Mouse (Mus musculus) liver (tissue): Measurements from ENCODE around the gene Trim65.

Experiments used
- DNase-seq: peaks from one replicate; pipeline ENCODE4 v3.0.0-alpha.2; 2020; ENCODE audit warnings: mixed read lengths

The Trim65 gene

DNA sequence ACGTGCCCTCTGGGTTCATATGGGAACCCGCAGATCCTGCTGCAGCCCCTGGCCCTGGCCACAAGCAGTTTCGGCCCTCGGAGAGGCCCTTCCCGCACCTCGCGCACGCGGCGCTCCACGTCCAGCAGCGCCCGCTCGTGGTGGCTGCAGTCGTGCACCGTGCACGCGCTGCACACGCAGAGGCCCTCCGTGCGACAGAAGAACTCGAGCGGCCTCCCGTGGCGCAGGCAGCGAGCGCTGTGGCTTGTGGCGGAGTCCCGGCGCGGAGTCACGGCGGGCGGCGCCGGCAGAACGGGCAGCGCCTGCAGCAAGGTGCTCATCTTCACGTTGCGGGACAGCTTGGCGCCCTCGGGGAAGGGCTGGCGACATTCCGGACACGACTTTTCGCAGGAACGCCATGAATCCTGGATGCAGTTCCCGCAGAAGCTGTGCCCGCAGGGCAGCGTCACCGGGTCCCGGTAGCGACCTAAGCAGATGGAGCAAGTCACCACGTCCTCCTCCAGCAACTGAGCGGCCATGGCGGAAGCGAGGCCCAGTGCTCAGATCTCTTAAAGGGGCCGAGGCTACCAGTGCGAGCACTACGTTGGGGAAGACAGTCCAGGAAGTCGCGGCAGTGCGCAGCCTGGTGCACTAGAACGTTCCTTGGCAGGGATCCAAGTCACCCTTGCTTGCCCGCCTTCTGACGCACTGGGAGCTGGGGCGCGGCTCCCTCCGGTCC, at the start of gene Trim65:
Trim65 (minus strand) TSS at position 641 of the 718 bp plus-strand sequence.
- peak; percentile 87 for DNase-seq

DNA sequence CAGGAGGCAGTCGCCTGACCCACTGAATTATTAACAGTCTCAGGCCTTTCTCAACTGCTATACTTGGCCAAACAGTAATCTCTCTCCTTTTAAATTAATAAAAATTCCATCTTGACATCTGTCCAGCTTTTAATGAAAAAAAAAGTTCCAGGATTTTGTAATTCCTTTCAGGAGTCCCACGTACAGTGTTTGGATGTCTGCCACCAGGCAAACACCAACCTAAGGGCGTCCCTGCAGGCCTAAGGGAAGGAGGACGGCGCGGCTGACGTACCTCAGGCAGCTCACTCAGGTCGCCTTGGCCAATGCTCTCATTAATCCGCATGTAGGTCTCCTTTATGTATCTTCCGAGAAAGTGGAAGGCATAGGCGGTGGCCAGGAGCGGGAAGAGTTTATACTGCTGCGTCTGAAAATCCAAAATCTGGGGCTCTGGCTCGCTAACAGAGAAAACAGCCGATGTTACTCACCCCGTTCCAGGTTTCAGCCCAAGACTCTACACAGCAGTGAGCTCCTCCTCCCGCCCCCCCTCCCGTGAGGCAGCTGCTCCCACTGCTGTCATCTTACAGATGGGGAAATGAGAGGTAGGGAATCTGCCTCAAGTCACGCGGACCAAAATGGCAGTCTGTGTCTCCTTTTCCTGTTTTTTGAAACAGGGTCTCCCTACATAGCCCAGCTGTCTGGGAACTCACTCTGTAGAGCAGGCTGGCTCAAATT, 47.6 kb upstream of the Trim65 start:
- DNase-seq: no peak

DNA sequence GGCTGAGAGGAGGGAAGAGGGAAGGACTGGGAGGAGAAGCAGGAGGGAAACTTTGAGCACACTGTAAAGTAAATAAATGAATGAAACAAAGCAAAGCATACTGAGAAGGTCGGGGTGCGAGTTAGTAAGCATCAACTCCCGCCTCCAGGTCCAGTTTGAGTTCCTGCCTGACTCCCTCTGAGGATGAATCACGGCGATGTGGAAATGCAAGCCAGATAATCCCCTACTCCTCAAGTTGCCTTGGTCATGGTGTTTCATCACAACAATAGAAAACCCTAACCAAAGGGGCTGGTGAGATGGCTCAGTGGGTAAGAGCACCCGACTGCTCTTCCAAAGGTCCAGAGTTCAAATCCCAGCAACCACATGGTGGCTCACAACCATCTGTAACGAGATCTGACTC, 45.1 kb upstream of the Trim65 start:
- DNase-seq: no peak

DNA sequence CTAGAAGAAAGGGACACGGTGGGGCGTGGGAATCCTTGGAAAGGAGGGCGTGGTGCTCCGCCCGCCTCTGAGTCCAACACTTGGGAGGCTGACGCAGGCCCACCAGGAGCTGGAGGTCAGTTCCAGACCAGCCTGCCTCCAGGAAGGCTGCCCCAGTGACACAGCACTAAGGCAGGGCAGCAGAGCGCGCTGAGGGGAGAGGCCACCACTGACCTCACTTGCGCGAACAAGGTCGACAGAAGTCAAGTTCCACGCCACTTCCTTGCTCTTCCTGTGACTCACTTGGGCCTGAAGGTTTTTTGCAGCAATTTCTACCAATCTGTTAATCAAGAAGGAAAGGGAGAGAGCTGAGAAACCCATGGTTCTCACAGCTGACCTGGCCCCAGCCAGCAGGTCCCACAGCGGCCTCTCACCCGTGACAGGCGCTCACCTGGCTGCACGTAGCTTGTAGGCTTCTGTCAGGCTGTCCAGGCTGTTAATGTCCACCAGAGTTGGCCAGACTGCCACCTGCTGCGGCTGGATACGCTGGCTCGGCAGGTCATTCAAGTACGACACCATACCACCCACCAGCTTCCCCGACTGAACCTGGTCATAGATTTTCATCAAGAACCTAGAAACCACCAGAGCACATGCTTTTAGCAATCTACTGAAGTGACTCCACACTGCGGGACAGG, 44.0 kb upstream of the Trim65 start:
- no peak for DNase-seq

DNA sequence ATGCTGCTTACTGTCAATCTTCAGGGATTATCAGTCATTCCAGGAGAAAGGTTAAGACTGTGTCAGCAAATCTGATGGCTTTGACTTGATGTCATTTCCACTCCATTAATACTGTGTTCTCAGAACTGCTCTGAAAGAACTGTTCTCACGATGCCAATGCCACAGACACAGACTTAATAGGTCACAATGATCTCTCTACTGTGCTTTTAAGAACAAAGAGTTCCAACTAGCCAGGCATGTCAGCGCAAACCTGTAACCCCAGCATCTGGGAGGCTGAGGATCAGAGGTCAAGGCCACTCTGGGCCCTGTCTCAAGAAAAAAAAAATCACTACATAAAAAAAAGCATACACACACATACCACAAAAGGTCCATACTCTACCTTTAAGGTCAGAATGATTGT, 41.0 kb upstream of the Trim65 start:
- no peak for DNase-seq

DNA sequence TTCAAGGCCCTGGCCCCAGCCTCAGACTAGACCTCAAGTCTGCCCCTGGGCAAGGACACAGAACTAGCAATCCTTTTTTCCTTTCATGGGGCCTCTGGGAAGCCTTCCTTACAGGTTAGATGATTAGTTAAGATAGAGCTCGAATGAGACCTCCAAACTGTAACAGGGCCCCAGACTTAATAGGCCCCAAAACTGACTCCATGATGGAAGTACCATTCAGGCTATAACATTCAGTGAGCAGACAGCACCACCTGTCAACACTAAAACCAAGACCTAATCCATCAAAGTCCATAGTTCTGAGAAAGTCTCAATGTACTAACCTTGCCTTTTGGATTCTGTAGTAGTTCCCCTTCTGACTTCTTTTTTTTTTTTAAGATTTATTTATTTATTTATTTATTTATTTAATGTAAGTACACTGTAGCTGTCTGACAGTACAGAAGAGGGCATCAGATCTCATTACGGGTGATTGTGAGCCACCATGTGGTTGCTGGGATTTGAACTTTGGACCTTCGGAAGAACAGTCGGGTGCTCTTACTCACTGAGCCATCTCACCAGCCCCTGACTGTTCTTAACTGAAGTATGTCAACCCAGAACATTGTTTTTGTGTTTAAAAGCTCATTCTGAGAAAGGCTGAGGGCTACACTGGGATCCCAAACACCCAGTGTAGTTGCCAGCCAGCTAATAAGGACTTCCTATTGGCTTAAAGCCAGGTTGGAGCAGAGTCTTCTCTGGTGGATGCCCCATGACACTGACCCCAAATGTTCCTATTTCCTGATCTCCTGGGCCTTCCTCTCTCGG, 39.3 kb upstream of the Trim65 start:
- no peak for DNase-seq

DNA sequence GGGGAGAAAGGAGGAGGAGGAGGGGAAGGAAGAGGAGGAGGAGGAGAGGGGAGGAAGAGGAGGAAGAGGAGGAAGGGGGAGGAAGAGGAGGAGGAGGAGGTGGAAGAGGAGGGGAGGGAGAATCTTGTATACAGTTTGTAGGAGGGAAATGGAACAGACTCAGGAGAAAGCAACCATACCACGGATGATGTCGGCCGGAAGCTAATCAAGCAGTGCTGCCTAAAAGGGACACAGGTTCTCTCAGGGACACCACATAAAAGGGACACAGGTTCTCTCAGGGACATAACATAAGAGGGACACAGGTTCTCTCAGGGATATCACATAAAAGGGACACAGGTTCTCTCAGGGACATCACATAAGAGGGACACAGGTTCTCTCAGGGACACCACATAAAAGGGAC, 38.3 kb upstream of the Trim65 start:
- DNase-seq: no peak

DNA sequence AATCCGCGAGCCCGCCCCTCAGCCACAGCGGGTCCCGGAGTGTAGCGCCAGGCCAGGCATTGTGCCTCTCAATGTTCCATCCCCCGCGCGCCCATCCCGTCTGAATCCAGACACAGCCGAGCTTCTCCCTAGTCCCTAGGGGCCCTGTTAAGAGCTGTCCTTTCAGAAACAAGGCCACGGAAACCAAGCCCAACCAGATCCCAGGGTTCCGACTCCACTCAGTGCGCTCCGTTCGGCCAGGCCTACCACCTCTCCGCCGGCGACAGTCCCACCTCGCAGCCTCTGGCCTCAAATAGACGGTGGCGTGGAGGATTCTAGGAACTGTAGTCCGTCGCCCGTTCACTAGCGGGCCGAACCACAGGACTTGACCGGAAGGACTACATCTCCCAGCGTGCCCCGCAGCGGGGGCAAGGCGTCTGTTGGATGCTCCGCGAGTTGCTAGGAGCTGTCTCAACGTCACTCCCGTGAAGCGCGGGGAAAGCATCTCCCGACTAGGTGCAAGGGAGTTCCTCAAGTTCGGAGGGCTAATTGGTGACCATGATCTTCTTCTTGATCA, 37.0 kb upstream of the Trim65 start, which contains the start of gene Fbf1:
Fbf1 (minus strand) TSS at position 283 of the 556 bp plus-strand sequence.
- DNase-seq: peak; percentile 95

DNA sequence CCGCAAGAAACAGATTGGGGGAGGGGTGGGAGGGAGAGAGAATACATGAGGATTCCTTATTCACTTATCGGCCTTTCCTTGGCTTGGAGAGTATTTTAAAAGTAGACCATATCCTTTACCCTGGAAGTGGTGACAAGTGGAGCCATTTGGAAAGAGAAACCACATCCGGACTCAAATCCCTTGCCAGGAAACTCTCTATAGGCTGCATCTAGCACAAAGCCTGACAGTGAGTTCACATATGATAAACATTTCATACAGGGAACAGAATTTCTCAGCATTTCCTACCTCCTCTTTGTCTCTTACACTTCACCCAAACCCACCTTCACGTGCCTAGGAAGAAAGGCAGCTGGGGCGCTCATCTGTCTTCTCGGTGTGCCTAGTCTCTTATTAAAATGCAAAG, 36.3 kb upstream of the Trim65 start:
- DNase-seq: no peak

DNA sequence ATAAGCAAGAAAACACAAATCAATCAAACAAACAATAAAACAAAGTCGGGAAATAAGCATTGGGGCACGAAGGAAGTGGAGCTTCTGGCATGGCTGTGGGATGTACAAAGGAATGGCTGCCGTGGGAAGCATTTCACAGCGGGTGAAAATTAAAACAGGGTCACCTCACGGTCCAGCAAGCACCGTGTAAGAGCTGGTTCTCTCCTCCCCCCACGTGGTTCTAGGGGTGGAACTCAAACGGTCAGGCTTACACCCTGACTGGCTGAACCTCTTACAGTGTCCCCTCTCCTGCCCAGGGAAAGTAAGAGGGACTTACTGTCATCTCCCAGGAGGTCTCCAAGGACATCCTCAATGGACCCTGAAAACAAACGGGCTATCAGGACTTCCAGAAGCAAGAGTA, 32.1 kb upstream of the Trim65 start:
- DNase-seq: no peak

DNA sequence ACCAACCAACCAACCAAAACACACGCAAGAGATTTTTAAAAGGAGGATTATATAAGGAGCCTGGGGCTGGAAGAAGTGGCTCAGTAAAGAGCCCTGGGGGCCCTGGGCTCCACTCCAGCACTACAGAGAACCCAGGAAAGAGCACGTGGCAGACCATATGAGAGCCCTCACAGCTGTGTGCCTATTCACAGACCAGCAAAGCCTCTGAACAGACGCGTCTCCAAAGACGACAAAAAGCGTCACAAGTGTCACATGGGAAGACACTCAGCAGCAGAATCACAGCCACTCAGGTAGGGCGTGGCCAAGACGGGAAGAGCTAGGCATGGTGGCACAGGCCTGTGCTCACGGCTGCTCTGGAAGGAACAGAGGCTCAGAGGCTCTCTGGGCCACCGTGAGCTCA, 31.2 kb upstream of the Trim65 start:
- no peak for DNase-seq

DNA sequence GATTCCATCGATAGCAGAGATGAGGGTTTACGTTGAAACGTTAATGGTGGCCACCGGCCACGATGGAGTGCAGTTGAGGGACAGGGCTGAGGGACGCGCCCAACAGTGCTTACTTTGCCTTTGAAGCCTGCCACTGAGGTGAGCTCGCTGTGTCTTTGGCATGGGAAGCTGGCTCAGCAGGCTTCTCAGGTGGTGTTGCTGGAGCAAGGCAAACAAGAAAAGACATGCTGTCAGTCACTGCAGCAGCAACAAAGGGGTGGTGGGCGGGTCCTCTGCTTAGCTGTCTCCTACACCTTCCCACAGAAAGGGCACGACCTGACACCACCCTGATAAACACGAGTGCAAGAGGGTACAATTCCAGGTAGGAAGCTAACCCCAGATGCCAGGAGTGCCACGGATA, 30.4 kb upstream of the Trim65 start:
- no peak for DNase-seq

DNA sequence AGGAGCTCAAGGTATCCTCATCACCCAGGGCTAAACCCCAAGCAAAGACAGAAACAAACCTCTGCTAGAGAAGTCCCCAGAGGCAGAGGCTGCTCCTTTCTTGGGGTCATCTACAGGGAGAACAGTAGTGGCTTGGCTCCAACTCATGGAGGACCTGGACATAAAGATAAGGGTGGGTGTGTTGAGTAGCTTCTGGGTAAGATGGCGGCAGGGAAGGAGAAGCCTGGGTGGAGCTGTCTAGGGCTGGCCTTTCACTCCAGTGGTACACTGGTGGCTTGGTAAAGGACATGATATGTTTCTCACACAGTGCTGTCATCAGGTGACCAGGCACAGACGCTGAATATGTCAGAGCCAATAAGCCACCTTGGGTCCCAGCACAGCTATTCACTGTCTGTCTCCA, 20.0 kb upstream of the Trim65 start:
- peak; percentile 74 for DNase-seq

DNA sequence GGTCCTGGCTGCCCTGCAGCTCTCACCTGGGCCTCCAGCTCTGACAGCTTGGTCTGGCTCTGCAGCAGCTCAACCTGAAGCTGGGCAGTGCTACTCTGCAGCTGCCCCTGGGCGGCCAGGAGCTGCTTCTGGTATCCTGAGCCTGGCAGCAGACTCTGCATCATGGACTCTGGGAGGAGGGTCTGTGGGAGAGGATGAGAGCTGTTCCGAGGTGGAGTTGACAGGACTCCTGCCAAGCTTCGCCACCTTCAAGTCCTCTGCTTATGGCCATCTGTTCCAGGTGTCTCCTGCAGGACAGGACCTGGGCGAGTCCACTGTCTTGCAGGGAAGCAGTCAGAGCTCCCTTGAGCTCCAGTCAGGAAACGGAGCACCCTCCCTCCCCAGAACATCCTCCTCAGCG, 18.4 kb upstream of the Trim65 start:
- no peak for DNase-seq

DNA sequence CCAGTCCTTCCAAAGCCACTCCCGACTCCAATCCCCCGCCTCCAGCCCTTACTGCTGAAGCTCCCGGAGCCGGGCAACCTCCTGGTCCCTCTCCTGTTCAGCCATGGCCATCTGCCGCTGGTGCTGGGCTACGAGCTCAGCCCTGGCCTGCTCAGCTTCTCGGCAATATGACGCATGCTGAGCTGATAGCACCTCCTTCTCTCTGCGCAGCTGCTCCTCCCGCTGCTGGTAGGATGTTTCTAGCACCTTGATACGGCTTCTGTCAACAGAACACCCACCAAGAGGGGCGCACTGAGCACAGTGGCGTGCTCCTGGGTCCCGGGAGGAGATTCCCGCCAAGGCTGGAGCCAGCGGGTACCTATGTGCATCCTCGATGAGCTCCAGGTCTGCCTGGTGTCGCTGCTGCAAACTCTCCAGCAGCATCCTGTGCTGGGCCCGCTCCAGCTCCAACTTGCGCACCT, 17.9 kb upstream of the Trim65 start:
- no peak for DNase-seq

DNA sequence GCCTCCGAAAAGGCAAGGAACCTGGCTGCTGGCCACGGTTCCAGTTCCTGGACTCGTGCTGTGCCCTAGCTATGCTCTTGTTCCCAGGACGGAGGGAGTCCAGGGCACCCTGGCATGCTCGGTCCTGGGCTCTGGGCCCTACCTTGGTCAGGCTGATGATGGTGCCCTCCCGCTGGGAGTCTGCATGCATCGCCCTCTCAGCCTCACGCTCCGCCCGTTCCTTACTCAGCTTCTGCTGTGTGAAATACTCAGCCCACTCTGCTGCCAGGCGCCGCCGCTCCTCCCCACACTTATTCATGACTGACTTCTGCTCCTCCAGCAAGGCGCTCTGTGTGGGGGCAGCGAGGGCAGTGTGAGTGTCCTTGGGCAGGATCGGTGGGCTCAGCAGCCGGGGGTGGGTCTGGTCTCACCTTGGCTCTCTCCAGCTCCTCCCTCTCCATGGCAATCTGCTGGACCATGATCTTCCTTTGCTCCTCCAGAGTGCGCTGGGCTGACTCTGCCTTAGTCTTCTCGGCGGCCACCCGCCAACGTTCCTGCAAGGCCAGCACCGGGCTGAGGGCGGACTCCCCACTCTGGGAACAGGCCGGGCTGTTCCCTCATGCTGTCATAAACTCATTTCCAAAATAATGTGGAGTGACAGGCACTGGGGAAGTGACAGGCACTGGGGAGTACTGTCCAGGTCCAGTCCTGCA, 15.5 kb upstream of the Trim65 start:
- no peak for DNase-seq

DNA sequence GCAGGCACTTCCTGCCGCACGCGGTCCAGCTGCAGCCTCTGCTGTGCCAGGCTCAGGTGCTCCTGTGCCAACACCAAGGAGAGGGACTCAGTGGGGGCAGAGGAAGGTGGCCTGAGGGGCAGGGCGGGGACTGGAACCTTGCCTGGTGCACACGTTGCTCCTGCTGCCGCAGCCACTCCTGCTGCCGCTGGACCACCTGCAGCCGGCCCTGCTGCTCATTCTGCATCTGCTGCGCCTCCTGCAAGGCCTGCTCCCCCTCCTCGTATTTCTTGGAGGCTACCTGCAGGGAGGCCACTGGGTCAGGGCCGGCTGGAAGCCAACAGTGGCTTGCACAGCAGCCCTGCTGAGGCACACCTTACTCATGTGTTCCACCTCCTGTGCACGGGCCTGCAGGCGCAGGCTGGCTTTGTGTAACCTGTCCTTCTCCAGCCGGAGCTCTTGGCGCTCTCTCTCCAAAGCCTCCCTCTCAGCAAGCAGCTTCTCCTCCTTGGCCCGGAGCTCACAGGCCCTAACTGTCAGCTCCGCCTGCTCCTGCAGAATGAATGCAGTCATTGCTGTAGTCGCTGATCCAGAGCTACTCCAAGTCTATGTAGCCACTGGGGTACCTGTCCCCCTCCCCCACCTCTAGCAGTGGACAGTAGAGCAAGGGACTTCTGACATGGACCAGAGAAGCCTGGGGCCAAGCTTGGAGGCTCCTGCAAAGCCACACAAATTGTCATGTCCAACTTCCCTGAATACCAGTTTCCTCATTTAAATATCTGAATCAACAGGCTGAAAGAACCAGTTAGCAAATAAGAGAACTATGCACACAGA, 14.8 kb upstream of the Trim65 start:
- no peak for DNase-seq

DNA sequence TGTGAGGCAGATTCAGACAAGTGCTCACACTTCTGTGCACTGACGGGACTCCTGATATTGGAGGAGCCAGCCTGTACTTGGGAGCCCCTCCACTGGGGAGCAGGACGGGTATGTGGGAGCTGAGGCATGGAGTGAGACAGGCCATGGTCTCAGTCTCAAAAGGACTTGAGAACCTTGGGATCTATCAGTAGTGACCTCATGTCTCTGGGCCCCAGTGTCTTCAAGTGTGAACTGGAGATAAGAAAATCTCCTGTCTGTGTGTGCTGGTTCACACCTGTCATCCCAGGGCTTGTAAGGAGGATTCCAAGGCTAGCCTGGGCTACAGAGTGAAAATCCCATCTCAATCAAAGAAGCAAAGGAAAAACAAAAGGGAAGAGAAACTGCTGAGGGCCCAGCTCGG, 12.5 kb upstream of the Trim65 start:
- peak; percentile 54 for DNase-seq

DNA sequence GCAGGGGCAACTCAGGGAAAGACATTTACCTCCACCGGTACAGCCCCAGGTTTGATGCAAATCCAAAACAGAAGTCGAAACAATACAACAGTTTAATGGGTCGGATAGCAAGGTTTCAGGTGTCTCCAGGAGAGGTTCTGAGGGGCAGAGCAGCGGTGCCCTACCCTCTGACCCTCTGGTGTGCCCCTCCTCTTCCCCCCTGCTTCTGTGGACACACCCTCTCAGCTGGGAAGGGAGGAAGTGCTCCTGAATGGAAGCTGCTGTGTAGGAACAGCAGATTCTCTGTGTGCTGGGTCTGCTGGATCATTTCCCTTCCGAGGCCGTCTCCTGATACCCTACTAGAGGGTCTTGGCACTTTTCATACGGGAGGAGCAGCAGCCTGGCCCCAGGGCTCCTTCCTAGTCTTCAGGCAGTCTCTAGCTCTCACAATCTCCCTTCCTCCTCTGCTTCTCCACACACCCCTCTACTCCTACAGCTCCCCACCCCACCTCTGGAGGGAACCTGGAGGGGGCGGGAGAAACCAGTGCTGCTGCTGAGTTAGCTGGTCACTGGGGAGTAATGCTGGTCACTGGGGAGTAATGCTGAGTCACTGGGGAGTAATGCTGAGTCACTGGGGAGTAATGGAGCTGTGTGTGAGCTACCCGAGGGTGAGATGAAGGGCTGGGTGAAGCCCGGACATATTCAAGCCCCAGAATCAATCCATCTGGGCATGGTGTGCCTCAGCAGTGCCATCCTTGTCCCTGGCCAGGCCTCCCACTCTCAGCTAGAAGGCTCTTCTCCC, 11.5 kb upstream of the Trim65 start:
- peak; percentile 85 for DNase-seq

DNA sequence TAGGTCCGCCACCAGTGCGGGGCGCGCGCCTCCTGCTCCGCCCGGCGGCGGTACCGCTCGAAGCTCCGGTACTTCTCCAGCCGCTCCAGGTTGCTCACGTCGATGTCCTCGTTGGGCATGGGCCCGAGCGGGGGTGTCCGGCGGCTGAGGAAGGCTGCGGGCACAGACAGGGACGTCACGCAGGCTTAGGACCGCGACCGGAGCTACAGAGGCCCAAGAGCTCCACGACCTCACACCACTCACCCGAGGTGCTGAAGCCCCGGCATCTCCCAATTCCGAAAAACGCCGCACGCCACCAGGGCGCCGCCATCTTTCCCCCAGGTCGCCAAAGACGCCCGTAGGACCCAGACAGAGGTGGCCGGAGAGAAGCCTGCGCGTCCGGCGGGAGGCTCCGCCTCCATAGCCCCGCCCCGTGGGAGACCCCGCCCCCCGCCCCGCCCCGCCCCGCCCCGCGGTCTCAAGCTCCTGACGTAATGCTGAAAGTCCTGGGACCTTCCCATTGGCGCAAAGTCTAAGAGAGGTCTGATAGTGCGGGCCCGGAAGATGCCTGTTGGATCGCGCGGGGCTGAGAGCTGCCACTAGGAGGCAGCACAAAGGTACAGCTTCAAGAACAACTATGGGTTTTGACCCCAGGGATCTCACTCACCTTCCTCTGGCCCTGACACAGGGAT, 7.7 kb upstream of the Trim65 start, which contains the start of gene Mrpl38:
Mrpl38 (minus strand) TSS at position 401 of the 671 bp plus-strand sequence.
- DNase-seq: peak; percentile 95
